Comparison of ENCODE assay signal across 27 mouse cellular contexts in the genomic region with DNA sequence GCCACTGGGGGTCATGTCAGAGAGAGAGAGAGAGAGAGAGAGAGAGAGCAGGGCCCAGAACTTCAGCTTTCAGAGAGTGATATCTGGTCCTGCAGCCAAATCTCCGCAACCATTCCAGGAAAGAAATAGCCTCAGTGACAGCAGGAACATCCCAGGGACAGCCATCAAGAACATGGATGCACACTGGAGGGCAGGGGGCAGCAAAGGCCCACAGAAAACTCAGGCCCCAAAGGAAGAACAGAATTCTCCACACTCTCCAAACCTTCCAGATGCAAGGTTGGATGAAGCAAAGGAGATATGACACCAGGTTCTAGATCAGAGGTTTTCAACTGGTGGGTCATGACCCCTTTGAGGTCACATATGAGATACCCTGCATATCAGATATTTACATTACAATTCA. TPM values are rescaled to one million over a fixed set of nuclear protein-coding genes. Genes with fewer than 3 reads are reported as not detected.
DNase-seq lines count a peak whose midpoint lies in the region; ATAC-seq and TF ChIP-seq lines count a peak whose summit lies in the region.
"Had no signal": no experiment of that assay in that cellular context is flagged by ENCODE, and none has a peak within 500 bp of the region (broad histone marks: within the 10 kb centered on the region; RNA-seq: fewer than 3 reads in every experiment).

No protein-coding gene starts in this region.

- H3K4me3 ChIP-seq in kidney, postnatal 0 days (replicated peaks; ENCODE audit: low read depth, low read length): no peak overlapping the region
- H3K4me3 ChIP-seq in midbrain, postnatal 0 days (ENCODE audit: low read depth, low read length): no peak overlapping the region
- no peak overlapping the region for H3K4me3 ChIP-seq in midbrain, embryonic 10.5 days
- H3K4me3 ChIP-seq: neural tube, embryonic 13.5 days had no signal

- peak; percentile 8 for DNase-seq in embryo, embryonic 10.5 days (ENCODE audit: low spot score)
- DNase-seq in embryo, embryonic 11 days: no peak
- no peak for DNase-seq in kidney, postnatal 0 days (ENCODE audit: low spot score)
- no peak for DNase-seq in kidney, adult 8-10 months
- peak; percentile 38 for DNase-seq in midbrain, postnatal 0 days (ENCODE audit: low spot score)
- no peak for DNase-seq in midbrain, embryonic 10.5 days (ENCODE audit: low spot score)
- DNase-seq in ovary, adult 18-20 months (ENCODE audit: low spot score): no peak
- DNase-seq in heart, postnatal 14 days: no peak
- DNase-seq: cerebellum, adult 9-10 months; heart, postnatal 10 days; layer of hippocampus, postnatal 36 days; lung, adult 18-20 months; right cerebral cortex, postnatal 25 days had no signal

- H3K27ac ChIP-seq in kidney, postnatal 0 days: no peak overlapping the region
- H3K27ac ChIP-seq in midbrain, postnatal 0 days (ENCODE audit: low read depth, low read length): no peak overlapping the region
- no peak overlapping the region for H3K27ac ChIP-seq in midbrain, embryonic 10.5 days (replicated peaks)
- H3K27ac ChIP-seq: hindbrain, embryonic 14.5 days; macrophage; neural tube, embryonic 13.5 days had no signal

- no peaks in the 10 kb centered on the region for H3K27me3 ChIP-seq in kidney, postnatal 0 days (ENCODE audit: insufficient read depth, low read length)
- no peaks in the 10 kb centered on the region for H3K27me3 ChIP-seq in midbrain, postnatal 0 days (ENCODE audit: insufficient read depth, low read length)
- H3K27me3 ChIP-seq in midbrain, embryonic 10.5 days (ENCODE audit: low read depth, poor library complexity, severe bottlenecking): peaks cover 16% of the 10 kb centered on the region
- H3K27me3 ChIP-seq: neural tube, embryonic 13.5 days had no signal

- H3K36me3 ChIP-seq in kidney, postnatal 0 days (ENCODE audit: insufficient read depth, low read length): no peaks in the 10 kb centered on the region
- no peaks in the 10 kb centered on the region for H3K36me3 ChIP-seq in midbrain, postnatal 0 days (ENCODE audit: insufficient read depth, low read length)
- no peaks in the 10 kb centered on the region for H3K36me3 ChIP-seq in midbrain, embryonic 10.5 days
- H3K36me3 ChIP-seq: neural tube, embryonic 13.5 days had no signal

- 96% methylated on average over 1 of the region's 1 CpGs for WGBS in kidney, postnatal 0 days
- 100% methylated on average over 1 of the region's 1 CpGs for WGBS in midbrain, postnatal 0 days
- WGBS in midbrain, embryonic 10.5 days: 95% methylated on average over 1 of the region's 1 CpGs

- no peak overlapping the region for H3K9ac ChIP-seq in kidney, postnatal 0 days (ENCODE audit: low read depth, low read length)
- H3K9ac ChIP-seq in midbrain, postnatal 0 days (replicated peaks; ENCODE audit: low read length, poor library complexity, severe bottlenecking): no peak overlapping the region
- H3K9ac ChIP-seq: hindbrain, embryonic 14.5 days; neural tube, embryonic 13.5 days had no signal

- TF ChIP-seq CTCF in kidney, postnatal 0 days (IDR thresholded peaks at IDR 0.05; ENCODE audit: low read depth): peak; percentile 42; the same call in 1 of the 2 replicates
- TF ChIP-seq CTCF in midbrain, postnatal 0 days (IDR thresholded peaks at IDR 0.05): peak; percentile 70

- no peaks in the 10 kb centered on the region for H3K4me1 ChIP-seq in kidney, postnatal 0 days (replicated peaks; ENCODE audit: insufficient read depth, low read length)
- no peaks in the 10 kb centered on the region for H3K4me1 ChIP-seq in midbrain, postnatal 0 days (ENCODE audit: insufficient read depth, low read length)
- peaks cover 9% of the 10 kb centered on the region for H3K4me1 ChIP-seq in midbrain, embryonic 10.5 days

- H3K4me2 ChIP-seq in kidney, postnatal 0 days (ENCODE audit: low read length): no peak overlapping the region
- no peak overlapping the region for H3K4me2 ChIP-seq in midbrain, postnatal 0 days (ENCODE audit: low read depth, low read length, poor library complexity, severe bottlenecking)
- H3K4me2 ChIP-seq: heart, embryonic 11.5 days; hindbrain, embryonic 14.5 days; midbrain, embryonic 11.5 days; neural tube, embryonic 13.5 days had no signal

- no peaks in the 10 kb centered on the region for H3K9me3 ChIP-seq in kidney, postnatal 0 days (replicated peaks; ENCODE audit: low read length)
- no peaks in the 10 kb centered on the region for H3K9me3 ChIP-seq in midbrain, postnatal 0 days (ENCODE audit: low read length)
- H3K9me3 ChIP-seq in midbrain, embryonic 10.5 days (replicated peaks): no peaks in the 10 kb centered on the region
- H3K9me3 ChIP-seq: neural tube, embryonic 13.5 days had no signal

- no peak for ATAC-seq in kidney, postnatal 0 days (replicated peaks; ENCODE audit: low FRiP score, low read depth)
- ATAC-seq in midbrain, postnatal 0 days (ENCODE audit: low FRiP score): no peak
- ATAC-seq: forebrain, embryonic 16.5 days; intestine, embryonic 16.5 days had no signal

- intact Hi-C loops in heart, postnatal 14 days (cut with DNase I): no loop called here

RNA-seq across cellular contexts. Expression of gene 4933402J07Rik, which starts 50.0 kb away (rescaled TPM):
- not detected in 2 replicates for polyA plus RNA-seq in kidney, postnatal 0 days (2015; fragmentation: Nextera tagmentation; extraction: Ambion mirVana)
- total RNA-seq in midbrain, postnatal 0 days (2014; rRNA removed): not detected in 2 replicates
- not detected in 2 replicates for polyA plus RNA-seq in midbrain, postnatal 0 days (2015; fragmentation: Nextera tagmentation; extraction: Ambion mirVana)
- not detected in 2 replicates for polyA plus RNA-seq in midbrain, embryonic 10.5 days (2016; fragmentation: Nextera tagmentation; extraction: Ambion mirVana)
- total RNA-seq in heart, postnatal 14 days (2021): not detected
- total RNA-seq: adrenal gland, adult 18-20 months; adrenal gland, postnatal 4 days; heart, postnatal 10 days; layer of hippocampus, postnatal 36 days; left cerebral cortex, postnatal 25 days; liver, adult 2 months had no signal
- polyA plus RNA-seq: forebrain, embryonic 16.5 days; heart, embryonic 11.5 days; hindbrain, embryonic 14.5 days; intestine, embryonic 16.5 days; kidney, embryonic 16.5 days; liver, adult 2 months; macrophage; midbrain, embryonic 11.5 days; neural tube, embryonic 13.5 days; stomach, embryonic 16.5 days; thymus, postnatal 0 days had no signal

Comparison
In these comparisons a context has a peak if more than half of its experiments do, and no peak if none do; other contexts are left out.
1. DNase-seq: peak in embryo, embryonic 10.5 days (single experiment) and midbrain, postnatal 0 days (single experiment); none in embryo, embryonic 11 days (single experiment), kidney, postnatal 0 days (single experiment), kidney, adult 8-10 months (0 of 2), midbrain, embryonic 10.5 days (single experiment), ovary, adult 18-20 months (single experiment) and heart, postnatal 14 days (0 of 2).